Mouse (Mus musculus) hindbrain, postnatal 0 days (tissue): ENCODE results near the gene Gm49373. TPM values are rescaled to one million over a fixed set of nuclear protein-coding genes. Genes with fewer than 3 reads are reported as not detected.

Source experiments
- ATAC-seq: fragments of 200-750 bp; cut with Nextera tagmentation; 2 replicates; pipeline ENCODE4 v1.8.0; 2017; ENCODE audit warnings: mild to moderate bottlenecking, moderate TSS enrichment, moderate library complexity
- DNase-seq: peaks from one replicate; pipeline ENCODE4 v3.0.0-alpha.2; 2015; ENCODE audit warnings: low spot score
- H3K27ac ChIP-seq: fragments of 300-500 bp; sonication (generic); 2 replicates; pipeline ENCODE4 v1.5.1; 2014; ENCODE audit warnings: mild to moderate bottlenecking
- H3K27me3 ChIP-seq: fragments of 300-500 bp; sonication (generic); 2 replicates; pipeline ENCODE4 v1.6.1; 2014; ENCODE audit warnings: low read length, mixed read lengths; ENCODE audit not compliant: insufficient read depth
- H3K36me3 ChIP-seq: fragments of 300-500 bp; sonication (generic); 2 replicates; pipeline ENCODE4 v1.6.1; 2014; ENCODE audit warnings: low read length, mixed read lengths; ENCODE audit not compliant: insufficient read depth
- H3K4me1 ChIP-seq: fragments of 300-500 bp; sonication (generic); 2 replicates; pipeline ENCODE4 v1.6.1; 2014; ENCODE audit warnings: antibody characterized with exemption, low read length, mixed read lengths; ENCODE audit not compliant: insufficient read depth
- H3K4me2 ChIP-seq: fragments of 300-500 bp; sonication (generic); 2 replicates; pipeline ENCODE4 v1.6.1; 2014; ENCODE audit warnings: low read depth, mild to moderate bottlenecking, low read length, moderate library complexity, mixed read lengths
- H3K4me3 ChIP-seq: fragments of 300-500 bp; sonication (generic); 2 replicates; pipeline ENCODE4 v1.5.1; 2014; ENCODE audit warnings: low read length
- H3K9ac ChIP-seq: fragments of 300-500 bp; sonication (generic); replicated peaks from 2 replicates; pipeline ENCODE4 v1.6.1; 2014; ENCODE audit warnings: mild to moderate bottlenecking, low read length, moderate library complexity, mixed read lengths
- H3K9me3 ChIP-seq: fragments of 300-500 bp; sonication (generic); 2 replicates; pipeline ENCODE4 v1.6.1; 2016; ENCODE audit warnings: low read length, mixed read lengths
- CTCF ChIP-seq: IDR thresholded peaks from 2 replicates; pipeline ENCODE4 v1.5.1; 2016; ENCODE audit warnings: antibody characterized with exemption, control low read depth, low read depth
- WGBS: fragments of 180-500 bp; shearing (Covaris S2); extraction: QIAGEN DNeasy Blood & Tissue Kit; methylation state at CpG from one replicate; pipeline ENCODE4 v1.1.7; 2014; 5-methylcytosine and 5-hydroxymethylcytosine counted together
- polyA plus RNA-seq: library from polyadenylated mRNA; unstranded; fragments of >200 nt; fragmentation: Nextera tagmentation; extraction: Ambion mirVana; gene quantifications from 2 replicates; pipeline ENCODE4 v1.2.1, GENCODE M21; 2015
- total RNA-seq: library from RNA; depleted of rRNA; stranded (reverse); fragments of >200 nt; gene quantifications from 2 replicates; pipeline ENCODE4 v1.2.3, GENCODE M21; 2014

Gm49373 gene
- total and polyA plus RNA-seq, 2 experiments from 2014 or later = 0.48 to 0.73 TPM

DNA sequence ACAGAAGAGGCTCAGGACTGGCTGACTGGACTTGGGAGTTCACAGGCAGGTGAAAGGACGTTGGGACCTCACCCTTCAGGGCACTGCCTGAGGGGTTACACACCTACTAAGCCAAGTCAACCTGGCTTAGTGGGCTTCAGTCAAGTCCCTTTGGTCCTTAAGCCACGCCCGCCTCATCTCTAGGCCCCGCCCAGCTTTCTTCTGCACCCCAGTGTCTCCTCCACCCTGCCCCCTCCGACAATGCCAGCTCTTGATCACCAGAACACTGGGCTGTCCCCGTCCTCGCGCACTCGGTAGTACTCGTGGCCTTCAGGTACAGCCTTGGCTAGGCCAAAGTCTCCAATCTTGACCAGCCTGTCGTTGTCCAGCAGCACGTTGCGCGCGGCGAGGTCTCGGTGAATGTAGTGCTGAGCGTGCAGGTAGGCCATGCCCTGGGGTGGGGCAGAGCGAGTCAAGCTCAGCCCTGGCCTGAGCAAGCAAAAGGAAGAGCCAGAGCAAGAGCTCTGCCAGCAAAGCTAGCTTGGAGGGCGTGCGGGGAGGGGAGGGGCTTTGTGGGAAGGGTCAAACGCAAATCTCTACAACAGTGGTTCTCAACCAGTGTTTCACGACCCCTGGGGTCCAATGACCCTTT lies 34.8 kb upstream of the Gm49373 start:
- no peaks in the 10 kb centered on the region for H3K9me3 ChIP-seq
- H3K4me3 ChIP-seq = no peak overlapping the region
- no peaks in the 10 kb centered on the region for H3K27me3 ChIP-seq
- H3K9ac ChIP-seq = no peak overlapping the region
- H3K27ac ChIP-seq = no peak overlapping the region
- H3K4me2 ChIP-seq = no peak overlapping the region
- ATAC-seq (no peak), DNase-seq (no peak)
- no peaks in the 10 kb centered on the region for H3K4me1 ChIP-seq
- TF ChIP-seq CTCF = no peak
- 0 out of 2 replicates have a peak, but pooled peaks cover 8% of the 10 kb centered on the region for H3K36me3 ChIP-seq
- 45% methylated on average over 23 of the region's 23 CpGs for WGBS

DNA sequence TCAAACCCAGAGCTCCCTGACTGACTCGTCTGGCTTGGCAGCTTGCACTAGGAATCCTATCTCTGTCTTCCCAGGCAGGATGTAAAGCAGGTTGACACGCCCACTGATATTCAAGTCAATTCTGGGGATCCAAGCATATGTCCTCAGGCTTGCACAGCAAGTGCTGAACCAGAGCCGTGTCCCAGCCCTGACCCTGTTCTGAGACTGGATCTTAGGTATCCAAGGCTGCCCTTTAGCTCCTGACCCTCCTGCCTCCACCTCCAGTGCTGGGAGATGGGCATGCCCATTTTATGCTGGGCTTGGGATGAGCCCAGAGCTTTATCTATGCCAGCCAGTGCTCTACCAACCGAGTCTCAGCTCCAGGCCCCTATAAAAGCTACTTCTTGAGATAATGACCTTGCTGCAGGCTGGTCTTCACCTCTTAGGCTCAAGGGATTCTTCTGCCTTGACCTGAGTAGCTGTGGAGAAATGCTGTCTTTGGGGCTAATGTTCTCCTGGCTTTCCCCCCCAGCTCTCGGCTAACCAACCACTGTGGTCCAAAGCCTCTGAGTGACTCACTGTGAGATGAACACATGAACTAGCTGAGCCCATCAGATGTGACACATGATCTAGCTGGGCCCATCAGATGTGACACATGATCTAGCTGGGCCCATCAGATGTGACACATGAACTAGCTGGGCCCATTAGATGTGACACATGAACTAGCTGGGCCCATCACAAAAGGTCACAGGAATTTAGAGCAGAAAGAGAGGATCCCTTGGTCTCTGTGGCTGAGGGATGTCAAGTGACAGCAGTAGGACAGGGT lies 33.1 kb upstream of the Gm49373 start:
- DNase-seq (no peak), ATAC-seq (no peak)
- H3K27me3 ChIP-seq = no peaks in the 10 kb centered on the region
- H3K4me2 ChIP-seq = no peak overlapping the region
- H3K4me3 ChIP-seq = no peak overlapping the region
- WGBS = 82% methylated on average over 5 of the region's 5 CpGs
- no peak for TF ChIP-seq CTCF
- no peaks in the 10 kb centered on the region for H3K9me3 ChIP-seq
- no peaks in the 10 kb centered on the region for H3K4me1 ChIP-seq
- H3K27ac ChIP-seq = no peak overlapping the region
- 0 out of 2 replicates have a peak, but pooled peaks cover 8% of the 10 kb centered on the region for H3K36me3 ChIP-seq
- no peak overlapping the region for H3K9ac ChIP-seq

- WGBS = 93% methylated on average over 6 of the region's 6 CpGs
- 0 out of 2 replicates have a peak, but pooled peaks cover 8% of the 10 kb centered on the region for H3K36me3 ChIP-seq
Measured at GRCm38 (mm10) chr9:21104814-21105213, 31.9 kb upstream of the Gm49373 start.

GRCm38 (mm10) chr9:21102076-21102475 lies 29.2 kb upstream of the Gm49373 start:
- Histone ChIP-seq H3K4me1 (no peaks in the 10 kb centered on the region), H3K27ac (no peak overlapping the region), H3K27me3 (no peaks in the 10 kb centered on the region), H3K9me3 (no peaks in the 10 kb centered on the region), H3K36me3 (no peaks in the 10 kb centered on the region), H3K4me2 (no peak overlapping the region), H3K4me3 (no peak overlapping the region), H3K9ac (no peak overlapping the region)
- TF ChIP-seq CTCF = no peak
- DNase-seq (no peak), ATAC-seq (no peak)
- 92% methylated on average over 2 of the region's 2 CpGs for WGBS

More at GRCm38 (mm10) chr9:21104814-21105213, 31.9 kb upstream of the Gm49373 start:
- TF ChIP-seq CTCF = no peak
- H3K4me2 ChIP-seq = no peak overlapping the region
- no peaks in the 10 kb centered on the region for H3K9me3 ChIP-seq
- ATAC-seq (no peak), DNase-seq (no peak)
- no peak overlapping the region for H3K9ac ChIP-seq
- H3K27ac ChIP-seq = no peak overlapping the region
- no peaks in the 10 kb centered on the region for H3K27me3 ChIP-seq
- no peak overlapping the region for H3K4me3 ChIP-seq
- no peaks in the 10 kb centered on the region for H3K4me1 ChIP-seq

DNA sequence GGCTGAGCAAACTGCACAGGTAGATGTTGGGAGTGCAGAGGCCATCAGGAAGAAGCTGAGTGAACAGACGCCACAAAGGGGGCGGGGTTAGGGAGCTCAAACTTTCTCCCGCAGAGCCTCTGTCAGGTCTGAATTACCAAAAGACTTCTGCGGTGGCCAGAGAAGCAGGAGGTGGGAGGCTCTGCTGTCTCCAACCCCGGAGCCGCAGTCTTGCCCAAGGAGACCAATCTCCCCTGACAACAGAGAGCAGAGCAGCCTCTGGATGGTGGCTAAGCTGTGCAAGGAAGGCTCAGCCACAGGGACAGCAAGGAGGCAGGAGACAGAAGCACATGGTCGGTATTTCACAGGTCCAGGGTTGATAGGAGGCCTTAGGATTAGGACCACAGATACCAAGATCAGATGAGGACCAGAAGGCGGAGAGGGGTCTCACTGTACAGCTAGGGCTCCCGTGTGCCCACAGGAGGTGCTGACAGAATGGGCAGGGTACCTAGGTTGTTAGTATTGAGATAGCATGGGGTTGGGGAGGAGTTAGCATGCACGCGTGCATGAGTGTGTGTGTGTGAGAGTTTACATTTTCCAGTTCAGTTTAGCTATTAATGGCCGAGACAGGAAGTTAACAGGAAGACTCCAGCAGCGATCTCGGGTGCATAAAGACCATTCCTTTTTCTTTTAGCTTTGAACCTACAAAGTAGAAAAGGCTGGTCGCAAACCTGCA lies 27.7 kb upstream of the Gm49373 start:
- Histone ChIP-seq H3K4me2 (no peak overlapping the region), H3K27ac (no peak overlapping the region), H3K9me3 (no peaks in the 10 kb centered on the region), H3K36me3 (no peaks in the 10 kb centered on the region), H3K9ac (no peak overlapping the region), H3K27me3 (no peaks in the 10 kb centered on the region), H3K4me3 (no peak overlapping the region), H3K4me1 (no peaks in the 10 kb centered on the region)
- no peak for TF ChIP-seq CTCF
- WGBS = 30% methylated on average over 15 of the region's 15 CpGs
- peak; percentile 6 for DNase-seq
- peak; percentile 69; the same call in 1 of the 2 replicates for ATAC-seq

GRCm38 (mm10) chr9:21097793-21098192 lies 24.9 kb upstream of the Gm49373 start:
- H3K27me3 ChIP-seq = no peaks in the 10 kb centered on the region
- no peaks in the 10 kb centered on the region for H3K36me3 ChIP-seq
- H3K9ac ChIP-seq = no peak overlapping the region
- no peak overlapping the region for H3K4me3 ChIP-seq
- no peak for DNase-seq
- no peaks in the 10 kb centered on the region for H3K4me1 ChIP-seq
- WGBS = 85% methylated on average over 8 of the region's 8 CpGs
- H3K27ac ChIP-seq = no peak overlapping the region
- no peak for TF ChIP-seq CTCF
- no peaks in the 10 kb centered on the region for H3K9me3 ChIP-seq
- H3K4me2 ChIP-seq = no peak overlapping the region
- no peak for ATAC-seq
